Mouse (Mus musculus) heart, embryonic 16.5 days (tissue): ENCODE measurements at regions not wholly inside any gene's neighbourhood (a gene's known extent, or its start where the extent isn't known, plus 50 kb on each side); places are given as distances from the start of the nearest gene placed in this dataset.

Experiments
- ATAC-seq: fragments of 200-750 bp; cut with Nextera tagmentation; replicated peaks from 2 replicates; pipeline ENCODE4 v1.8.0; 2017; ENCODE audit warnings: moderate number of reproducible peaks; ENCODE audit not compliant: insufficient read depth, low FRiP score; ENCODE audit errors: extremely low read depth
- H3K27ac ChIP-seq: fragments of 300-500 bp; sonication (generic); 2 replicates; pipeline ENCODE4 v1.5.1; 2014; ENCODE audit warnings: mild to moderate bottlenecking, low read length, control low read depth, moderate library complexity
- H3K27me3 ChIP-seq: fragments of 300-500 bp; sonication (generic); 2 replicates; pipeline ENCODE4 v1.6.1; 2014; ENCODE audit warnings: low read length, mixed read lengths; ENCODE audit not compliant: control insufficient read depth, insufficient read depth
- H3K36me3 ChIP-seq: fragments of 300-500 bp; sonication (generic); 2 replicates; pipeline ENCODE4 v1.6.1; 2014; ENCODE audit not compliant: control insufficient read depth, insufficient read depth
- H3K4me1 ChIP-seq: fragments of 300-500 bp; sonication (generic); 2 replicates; pipeline ENCODE4 v1.6.1; 2014; ENCODE audit warnings: low read length, mixed read lengths; ENCODE audit not compliant: control insufficient read depth, insufficient read depth
- H3K4me2 ChIP-seq: fragments of 300-500 bp; sonication (generic); 2 replicates; pipeline ENCODE4 v1.6.1; 2014; ENCODE audit warnings: low read depth, mild to moderate bottlenecking, control low read depth, low read length
- H3K4me3 ChIP-seq: fragments of 300-500 bp; sonication (generic); 2 replicates; pipeline ENCODE4 v1.5.1; 2014; ENCODE audit warnings: mild to moderate bottlenecking, control low read depth, low read length
- H3K9ac ChIP-seq: fragments of 300-500 bp; sonication (generic); 2 replicates; pipeline ENCODE4 v1.6.1; 2014; ENCODE audit warnings: low read length, control low read depth
- H3K9me3 ChIP-seq: fragments of 300-500 bp; sonication (generic); replicated peaks from 2 replicates; pipeline ENCODE4 v1.6.1; 2016; ENCODE audit warnings: low read length; ENCODE audit not compliant: control insufficient read depth
- WGBS: fragments of 180-500 bp; shearing (Covaris S2); extraction: QIAGEN DNeasy Blood & Tissue Kit; methylation state at CpG from one replicate; pipeline ENCODE4 v1.1.7; 2014; 5-methylcytosine and 5-hydroxymethylcytosine counted together

- H3K4me3 ChIP-seq = no peak overlapping the region
- no peaks in the 10 kb centered on the region for H3K27me3 ChIP-seq
- no peaks in the 10 kb centered on the region for H3K9me3 ChIP-seq
- H3K9ac ChIP-seq = no peak overlapping the region
- H3K36me3 ChIP-seq = no peaks in the 10 kb centered on the region
- ATAC-seq = no peak
- H3K4me2 ChIP-seq = no peak overlapping the region
- H3K27ac ChIP-seq = no peak overlapping the region
- 80% methylated on average over 3 of the region's 3 CpGs for WGBS
- H3K4me1 ChIP-seq = no peaks in the 10 kb centered on the region
These were observed 63.0 kb upstream of the Ube2e3 start for GRCm38 (mm10) chr2:78804931-78805330.

DNA sequence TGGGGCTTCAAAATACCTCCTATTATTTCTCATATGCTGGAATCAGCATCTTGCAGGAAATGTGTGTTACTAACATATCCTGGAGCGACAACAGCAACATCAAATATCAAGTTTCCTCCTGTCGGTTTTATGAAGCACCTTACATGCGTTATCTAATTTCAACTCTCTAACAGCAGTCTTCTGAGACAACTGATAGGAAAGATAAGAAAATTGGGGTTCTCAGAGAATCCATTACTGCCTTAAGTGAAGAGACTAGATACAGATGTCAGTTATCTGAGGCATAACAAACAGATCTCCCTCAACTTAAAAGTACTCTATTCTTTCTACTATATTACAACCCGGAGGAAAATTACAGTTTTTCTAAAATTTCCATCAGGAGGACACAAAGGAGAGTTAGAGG, 64.4 kb upstream of the Ube2e3 start:
- ATAC-seq = no peak
- Histone ChIP-seq H3K27me3 (no peaks in the 10 kb centered on the region), H3K4me1 (no peaks in the 10 kb centered on the region), H3K4me3 (no peak overlapping the region), H3K4me2 (no peak overlapping the region), H3K9ac (no peak overlapping the region), H3K9me3 (no peaks in the 10 kb centered on the region), H3K36me3 (no peaks in the 10 kb centered on the region), H3K27ac (no peak overlapping the region)
- WGBS = 62% methylated on average over 4 of the region's 4 CpGs

- no peak overlapping the region for H3K9ac ChIP-seq
- no peak overlapping the region for H3K4me2 ChIP-seq
- 82% methylated on average over 5 of the region's 5 CpGs for WGBS
- no peaks in the 10 kb centered on the region for H3K9me3 ChIP-seq
- no peaks in the 10 kb centered on the region for H3K36me3 ChIP-seq
- no peak for ATAC-seq
- no peaks in the 10 kb centered on the region for H3K4me1 ChIP-seq
- H3K27me3 ChIP-seq = no peaks in the 10 kb centered on the region
- H3K27ac ChIP-seq = no peak overlapping the region
- no peak overlapping the region for H3K4me3 ChIP-seq
These were observed 72.5 kb upstream of the Ube2e3 start for GRCm38 (mm10) chr2:78795446-78795845.

GRCm38 (mm10) chr2:78794734-78795133, 73.2 kb upstream of the Ube2e3 start:
- Histone ChIP-seq H3K27ac (no peak overlapping the region), H3K4me1 (no peaks in the 10 kb centered on the region), H3K36me3 (no peaks in the 10 kb centered on the region), H3K9ac (no peak overlapping the region), H3K4me3 (no peak overlapping the region), H3K27me3 (no peaks in the 10 kb centered on the region), H3K9me3 (no peaks in the 10 kb centered on the region), H3K4me2 (no peak overlapping the region)
- WGBS = 54% methylated on average over 5 of the region's 5 CpGs
- ATAC-seq = no peak

DNA sequence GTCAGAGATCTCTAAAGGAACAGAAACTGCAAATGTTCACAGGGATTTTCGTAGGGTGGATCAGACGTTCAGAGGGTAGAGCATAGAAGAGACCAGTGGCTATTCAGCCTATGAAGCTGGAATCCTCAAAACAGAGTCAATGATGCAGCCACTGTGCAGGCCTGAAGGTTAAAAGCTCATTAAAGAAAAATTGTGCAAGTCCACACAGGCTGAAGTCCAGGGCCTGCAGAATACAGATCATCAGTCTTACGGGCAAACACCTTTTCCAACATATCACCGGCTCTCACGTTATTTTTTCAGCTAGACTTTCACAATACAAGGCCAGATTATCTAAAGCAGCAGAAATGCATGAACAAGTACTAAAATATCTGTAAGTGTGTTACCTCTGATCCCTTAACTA, 78.8 kb upstream of the Ube2e3 start:
- no peak for ATAC-seq
- WGBS = 86% methylated on average over 5 of the region's 5 CpGs
- H3K9ac ChIP-seq = no peak overlapping the region

GRCm38 (mm10) chr2:78788222-78788621, 79.7 kb upstream of the Ube2e3 start:
- no peaks in the 10 kb centered on the region for H3K27me3 ChIP-seq
- no peak for ATAC-seq
- H3K36me3 ChIP-seq = no peaks in the 10 kb centered on the region
- H3K9me3 ChIP-seq = no peaks in the 10 kb centered on the region
- no peak overlapping the region for H3K27ac ChIP-seq
- H3K9ac ChIP-seq = no peak overlapping the region
- H3K4me2 ChIP-seq = no peak overlapping the region
- no peaks in the 10 kb centered on the region for H3K4me1 ChIP-seq
- no peak overlapping the region for H3K4me3 ChIP-seq

More for the DNA sequence above, 78.8 kb upstream of the Ube2e3 start:
- Histone ChIP-seq H3K4me1 (no peaks in the 10 kb centered on the region), H3K27ac (no peak overlapping the region), H3K4me3 (no peak overlapping the region), H3K4me2 (no peak overlapping the region), H3K9me3 (no peaks in the 10 kb centered on the region), H3K36me3 (no peaks in the 10 kb centered on the region), H3K27me3 (no peaks in the 10 kb centered on the region)

DNA sequence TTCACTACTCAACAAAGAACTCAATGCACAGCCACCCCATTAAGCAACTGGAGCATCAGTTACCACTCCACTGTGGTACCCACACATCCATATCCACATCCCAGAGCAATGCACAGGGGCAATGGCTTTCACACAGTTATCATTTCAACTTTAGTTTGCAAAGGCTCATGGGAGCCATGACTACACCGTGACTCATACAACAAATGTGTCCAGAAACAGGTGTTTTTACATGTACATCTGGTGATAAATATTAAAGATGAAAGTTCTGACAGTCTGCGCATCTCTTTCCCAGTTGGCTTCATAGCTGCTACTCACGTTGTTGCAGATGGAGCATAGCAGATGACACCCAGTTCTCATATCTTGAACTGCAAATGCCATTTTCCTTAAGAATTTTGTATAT, 88.0 kb upstream of the Ube2e3 start:
- Histone ChIP-seq H3K9ac (no peak overlapping the region), H3K9me3 (no peaks in the 10 kb centered on the region), H3K27ac (no peak overlapping the region), H3K4me2 (no peak overlapping the region), H3K27me3 (no peaks in the 10 kb centered on the region), H3K4me3 (no peak overlapping the region), H3K36me3 (no peaks in the 10 kb centered on the region), H3K4me1 (no peaks in the 10 kb centered on the region)
- WGBS = 80% methylated on average over 3 of the region's 3 CpGs
- no peak for ATAC-seq

DNA sequence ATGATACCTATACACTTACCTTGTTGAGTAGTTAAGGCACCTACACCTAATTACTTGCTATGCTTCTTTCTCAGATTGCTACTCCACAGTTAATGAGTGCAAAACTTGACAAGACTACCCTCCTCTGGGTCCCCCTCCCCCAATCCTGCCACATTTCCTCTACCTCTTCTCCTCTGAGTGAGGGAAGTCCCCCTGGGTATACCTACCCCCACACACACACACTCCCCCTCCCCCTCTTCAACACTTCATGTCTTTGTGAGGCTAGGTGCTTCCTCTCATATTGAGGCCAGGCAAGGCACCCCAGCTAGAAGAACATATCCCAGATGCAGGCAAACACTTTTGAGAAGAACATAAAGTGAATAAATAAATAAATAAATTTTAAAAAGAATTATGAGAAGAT, 90.3 kb upstream of the Ube2e3 start:
- H3K27ac ChIP-seq = no peak overlapping the region
- no peak for ATAC-seq
- no peaks in the 10 kb centered on the region for H3K4me1 ChIP-seq
- H3K36me3 ChIP-seq = no peaks in the 10 kb centered on the region
- no peak overlapping the region for H3K4me2 ChIP-seq
- no peak overlapping the region for H3K9ac ChIP-seq
- no peaks in the 10 kb centered on the region for H3K9me3 ChIP-seq
- H3K27me3 ChIP-seq = no peaks in the 10 kb centered on the region
- no peak overlapping the region for H3K4me3 ChIP-seq

- H3K9me3 ChIP-seq = no peaks in the 10 kb centered on the region
- ATAC-seq = no peak
- no peaks in the 10 kb centered on the region for H3K4me1 ChIP-seq
- H3K27ac ChIP-seq = no peak overlapping the region
- no peak overlapping the region for H3K4me3 ChIP-seq
- no peaks in the 10 kb centered on the region for H3K27me3 ChIP-seq
- no peaks in the 10 kb centered on the region for H3K36me3 ChIP-seq
- 79% methylated on average over 6 of the region's 6 CpGs for WGBS
- H3K4me2 ChIP-seq = no peak overlapping the region
- H3K9ac ChIP-seq = no peak overlapping the region
These were observed 113.6 kb upstream of the Ube2e3 start for GRCm38 (mm10) chr2:78754362-78754761.

- H3K4me1 ChIP-seq = no peaks in the 10 kb centered on the region
- no peaks in the 10 kb centered on the region for H3K36me3 ChIP-seq
- no peaks in the 10 kb centered on the region for H3K9me3 ChIP-seq
- 69% methylated on average over 4 of the region's 4 CpGs for WGBS
- H3K27ac ChIP-seq = no peak overlapping the region
- H3K4me3 ChIP-seq = no peak overlapping the region
- H3K9ac ChIP-seq = no peak overlapping the region
- no peak for ATAC-seq
- no peak overlapping the region for H3K4me2 ChIP-seq
- H3K27me3 ChIP-seq = no peaks in the 10 kb centered on the region
These were observed 114.0 kb upstream of the Ube2e3 start for GRCm38 (mm10) chr2:78753918-78754317.
